Mouse (Mus musculus): ENCODE measurements around the gene Fzd10. TPM values are rescaled to one million over a fixed set of nuclear protein-coding genes. Genes with fewer than 3 reads are reported as not detected.

Fzd10 gene
- total and polyA plus RNA-seq, 2 experiments = not detected

- Histone ChIP-seq H3K4me1 (ENCODE audit: control insufficient read depth, insufficient read depth, low read length) (no peaks in the 10 kb centered on the region), H3K36me3 (ENCODE audit: control insufficient read depth, insufficient read depth, low read length) (no peaks in the 10 kb centered on the region), H3K9ac (ENCODE audit: low read depth, low read length) (no peak overlapping the region), H3K27me3 (ENCODE audit: control insufficient read depth, insufficient read depth, low read length) (no peaks in the 10 kb centered on the region), H3K4me3 (ENCODE audit: insufficient read depth, low read depth, low read length) (no peak overlapping the region), H3K79me2 (ENCODE audit: control insufficient read depth, insufficient read depth, low read length) (no peaks in the 10 kb centered on the region), H3K27ac (replicated peaks; ENCODE audit: insufficient read depth, low read depth, low read length) (no peak overlapping the region)
- TF ChIP-seq CTCF (IDR thresholded peaks at IDR 0.05; ENCODE audit: low read depth, low read length) (no peak), POLR2A (IDR thresholded peaks at IDR 0.05; ENCODE audit: extremely low read depth, insufficient read depth, low read length) (no peak)
- DNase-seq (ENCODE audit: extremely low read depth, low read depth, low spot score) = no peak
- WGBS = 83% methylated on average over 10 of the region's 10 CpGs
Measured at GRCm38 (mm10) chr5:128647221-128647730, 46.6 kb downstream of the Fzd10 start.

DNA sequence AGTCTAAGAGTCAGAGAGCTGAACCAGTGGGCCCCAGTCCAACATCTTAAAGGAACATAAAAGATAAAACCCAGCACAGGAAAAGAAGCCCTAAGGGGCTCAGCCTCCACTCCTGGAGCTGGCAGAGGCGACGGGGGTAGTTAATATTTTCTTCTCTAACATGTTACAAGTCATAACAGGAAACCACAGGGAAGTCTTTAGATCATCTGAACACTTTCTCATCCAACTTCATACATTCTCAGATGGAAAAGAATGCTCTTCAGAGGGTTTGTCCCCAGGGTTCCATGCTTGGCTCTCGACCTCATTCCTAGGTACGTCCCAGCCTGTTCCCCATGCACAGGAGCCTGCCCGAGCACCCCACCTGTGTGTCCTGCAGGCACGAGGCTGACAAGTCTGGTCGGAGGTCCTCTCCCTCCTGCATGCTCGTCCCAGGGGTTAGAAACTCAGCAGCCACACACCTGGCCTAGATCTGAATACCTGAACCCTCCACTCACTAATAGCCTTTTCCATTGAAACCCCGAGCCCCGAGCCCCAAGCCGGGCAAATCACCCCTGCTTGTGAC is 48.8 kb downstream of the Fzd10 start:
- no peak overlapping the region for H3K9ac ChIP-seq (ENCODE audit: low read depth, low read length)
- TF ChIP-seq CTCF (IDR thresholded peaks at IDR 0.05; ENCODE audit: low read depth, low read length) (no peak), POLR2A (IDR thresholded peaks at IDR 0.05; ENCODE audit: extremely low read depth, insufficient read depth, low read length) (no peak)

More for the DNA sequence above, 48.8 kb downstream of the Fzd10 start:
- 71% methylated on average over 11 of the region's 11 CpGs for WGBS
- H3K36me3 ChIP-seq (ENCODE audit: control insufficient read depth, insufficient read depth, low read length) = no peaks in the 10 kb centered on the region
- H3K27ac ChIP-seq (replicated peaks; ENCODE audit: insufficient read depth, low read depth, low read length) = no peak overlapping the region
- no peak for DNase-seq (ENCODE audit: extremely low read depth, low read depth, low spot score)
- H3K79me2 ChIP-seq (ENCODE audit: control insufficient read depth, insufficient read depth, low read length) = no peaks in the 10 kb centered on the region
- H3K27me3 ChIP-seq (ENCODE audit: control insufficient read depth, insufficient read depth, low read length) = no peaks in the 10 kb centered on the region
- no peak overlapping the region for H3K4me3 ChIP-seq (ENCODE audit: insufficient read depth, low read depth, low read length)
- no peaks in the 10 kb centered on the region for H3K4me1 ChIP-seq (ENCODE audit: control insufficient read depth, insufficient read depth, low read length)

Other genes with a start within 250 kb of the Fzd10 start
- gene Tmem132d, start 167.8 kb upstream of the Fzd10 start, total RNA-seq (2014; rRNA removed) = not detected in 2 replicates
- gene Tmem132d, start 167.8 kb upstream of the Fzd10 start, polyA plus RNA-seq (2012; rRNA removed) = not detected in 2 replicates
- gene Piwil1, start 101.7 kb downstream of the Fzd10 start, total RNA-seq (2014; rRNA removed) = not detected in 2 replicates
- not detected in 2 replicates for gene Piwil1, start 101.7 kb downstream of the Fzd10 start, polyA plus RNA-seq (2012; rRNA removed)

Data from liver, adult 2 months (tissue).